Mouse (Mus musculus) brain, embryonic 14.5 days (tissue): ENCODE data around the gene Gjb4.

Source experiments
- CTCF ChIP-seq: fragments of 200-500 bp; IDR thresholded peaks from 2 replicates; pipeline ENCODE4 v1.5.1; 2012; ENCODE audit warnings: inconsistent platforms, mild to moderate bottlenecking, moderate library complexity, borderline replicate concordance; ENCODE audit not compliant: insufficient read depth, insufficient read length; ENCODE audit errors: extremely low read depth
- POLR2A ChIP-seq: fragments of 200-500 bp; IDR thresholded peaks from 2 replicates; pipeline ENCODE4 v1.6.1; 2012; ENCODE audit warnings: mild to moderate bottlenecking, inconsistent platforms, borderline replicate concordance; ENCODE audit not compliant: poor library complexity, insufficient read depth, insufficient read length, severe bottlenecking; ENCODE audit errors: extremely low read depth

- TF ChIP-seq CTCF = no peak
- no peak for TF ChIP-seq POLR2A
Observed at GRCm38 (mm10) chr4:127325276-127325675, 28.6 kb downstream of the Gjb4 start.
